Mouse (Mus musculus) B cell, adult 67 days (primary cell): ENCODE data around the gene Wnt10b. TPM values are rescaled to one million over a fixed set of nuclear protein-coding genes. Genes with fewer than 3 reads are reported as not detected.

Experiments used
- total RNA-seq, 2 experiments: library from RNA; stranded (reverse); gene quantifications; 4 replicates each; pipeline ENCODE4 v1.2.4; 2023

Gene Wnt10b
- under 1 TPM; 0.83 to 0.87 TPM for total RNA-seq

DNA sequence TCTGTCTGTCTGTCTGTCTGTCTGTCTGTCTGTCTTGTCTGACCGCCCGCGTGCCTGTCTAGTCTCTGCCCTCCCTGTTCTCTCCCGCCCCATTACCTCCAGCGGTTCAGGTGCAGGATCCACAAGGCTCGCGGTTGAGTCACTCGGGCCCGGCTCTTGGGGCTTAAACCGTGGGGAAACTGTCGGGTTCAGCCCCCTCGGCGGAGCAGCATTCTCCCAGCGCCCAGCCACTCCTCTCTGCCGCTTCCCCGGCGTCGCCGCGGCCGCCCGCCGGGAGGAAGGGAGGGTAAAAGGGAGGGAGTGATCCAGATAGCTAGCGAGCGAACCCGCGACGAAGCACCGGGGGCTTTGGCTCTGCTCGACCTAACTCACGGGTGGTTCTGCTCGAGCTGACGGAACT, at the start of gene Wnt10b:
Gene Wnt10b, minus strand, starts transcription at position 389 of the 400 bp plus-strand sequence.

DNA sequence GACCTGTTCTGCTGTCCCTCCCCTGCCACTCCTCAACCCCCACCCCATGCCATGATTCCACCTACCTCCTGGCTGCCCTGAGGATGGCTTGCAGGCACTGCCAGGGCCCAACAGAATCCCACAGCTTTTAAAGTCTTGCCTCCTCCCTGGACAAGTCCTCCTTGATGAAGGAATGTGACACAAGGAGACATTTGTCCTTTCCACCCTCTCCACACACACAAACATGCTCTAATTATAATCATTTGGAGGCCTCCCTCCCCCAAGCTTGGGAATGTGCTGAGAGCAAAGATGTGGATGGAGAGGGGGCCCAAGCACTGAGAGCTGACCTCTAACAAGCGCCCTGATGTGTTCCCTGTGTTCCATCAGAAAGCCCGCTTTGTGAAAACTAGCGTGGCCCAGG, 31.4 kb upstream of the Wnt10b start, which contains the start of gene Ddn:
Gene Ddn, minus strand, starts transcription at position 101 of the 400 bp plus-strand sequence.

DNA sequence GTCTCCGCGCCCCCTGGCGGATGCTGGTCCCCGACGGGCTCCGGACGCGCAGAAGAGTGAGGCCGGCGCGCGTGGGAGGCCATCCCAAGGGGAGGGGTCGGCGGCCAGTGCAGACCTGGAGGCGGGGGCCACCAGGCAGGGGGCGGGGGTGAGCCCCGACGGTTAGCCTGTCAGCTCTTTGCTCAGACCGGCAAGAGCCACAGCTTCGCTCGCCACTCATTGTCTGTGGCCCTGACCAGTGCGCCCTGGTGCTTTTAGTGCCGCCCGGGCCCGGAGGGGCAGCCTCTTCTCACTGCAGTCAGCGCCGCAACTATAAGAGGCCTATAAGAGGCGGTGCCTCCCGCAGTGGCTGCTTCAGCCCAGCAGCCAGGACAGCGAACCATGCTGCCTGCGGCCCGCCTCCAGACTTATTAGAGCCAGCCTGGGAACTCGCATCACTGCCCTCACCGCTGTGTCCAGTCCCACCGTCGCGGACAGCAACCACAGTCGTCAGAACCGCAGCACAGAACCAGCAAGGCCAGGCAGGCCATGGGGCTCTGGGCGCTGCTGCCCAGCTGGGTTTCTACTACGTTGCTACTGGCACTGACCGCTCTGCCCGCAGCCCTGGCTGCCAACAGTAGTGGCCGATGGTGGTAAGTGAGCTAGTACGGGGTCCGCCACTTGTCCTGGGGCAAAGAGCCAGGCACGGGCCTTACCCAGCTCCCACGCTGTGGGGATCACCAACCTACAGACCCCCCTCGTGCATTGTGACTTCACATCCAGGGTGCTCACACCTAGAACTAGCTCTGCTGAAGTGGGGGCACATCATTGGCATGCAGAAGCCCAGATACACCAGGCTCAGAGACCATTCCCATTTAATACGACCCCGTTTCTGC, 11.9 kb upstream of the Wnt10b start, which contains the start of gene Wnt1:
Gene Wnt1, plus strand, starts transcription at position 197 of the 875 bp plus-strand sequence.

DNA sequence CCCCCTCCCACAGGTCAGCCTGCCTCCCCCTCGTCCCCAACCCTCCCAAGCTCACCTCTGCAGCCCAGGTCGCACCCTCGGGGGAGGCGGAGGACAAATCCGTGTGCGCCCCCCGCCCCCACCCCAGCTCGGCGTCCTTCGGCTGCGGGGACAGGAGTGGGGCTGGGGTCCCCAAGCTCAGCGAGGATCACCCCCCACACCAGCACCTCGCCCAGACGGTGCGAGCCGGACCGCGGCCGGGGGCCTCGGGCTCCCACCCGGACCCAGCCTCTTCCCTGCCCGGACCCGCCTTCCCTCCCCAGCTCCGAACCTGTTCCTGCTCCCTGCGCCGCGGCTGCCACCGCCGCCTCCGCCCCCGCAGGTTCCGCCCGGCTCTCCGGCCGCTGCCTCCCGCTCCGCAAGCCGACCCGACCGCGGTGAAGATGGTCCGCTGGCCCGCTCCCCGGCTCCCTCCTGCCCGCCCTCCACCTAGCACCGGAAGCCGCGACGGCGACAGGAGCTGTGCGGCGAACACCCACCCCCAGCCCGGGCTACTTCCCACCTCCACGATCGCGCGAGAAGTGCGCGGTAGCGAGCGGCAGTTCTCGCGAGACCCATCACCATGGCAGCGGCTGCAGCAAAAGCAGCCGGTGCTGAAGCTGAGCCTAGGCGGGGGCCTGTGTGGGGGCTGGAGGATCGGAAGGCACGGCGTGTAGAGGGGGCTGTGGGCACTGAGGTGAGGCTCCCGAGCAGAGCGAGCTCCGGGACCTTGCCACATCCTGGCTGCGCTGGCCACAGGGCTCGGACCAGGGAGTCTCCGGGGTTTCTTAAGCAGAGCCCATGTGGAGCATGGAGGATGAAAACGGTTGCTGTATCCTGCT, 15.1 kb downstream of the Wnt10b start, which contains the start of gene Arf3:
Gene Arf3, minus strand, starts transcription at position 545 of the 860 bp plus-strand sequence.

DNA sequence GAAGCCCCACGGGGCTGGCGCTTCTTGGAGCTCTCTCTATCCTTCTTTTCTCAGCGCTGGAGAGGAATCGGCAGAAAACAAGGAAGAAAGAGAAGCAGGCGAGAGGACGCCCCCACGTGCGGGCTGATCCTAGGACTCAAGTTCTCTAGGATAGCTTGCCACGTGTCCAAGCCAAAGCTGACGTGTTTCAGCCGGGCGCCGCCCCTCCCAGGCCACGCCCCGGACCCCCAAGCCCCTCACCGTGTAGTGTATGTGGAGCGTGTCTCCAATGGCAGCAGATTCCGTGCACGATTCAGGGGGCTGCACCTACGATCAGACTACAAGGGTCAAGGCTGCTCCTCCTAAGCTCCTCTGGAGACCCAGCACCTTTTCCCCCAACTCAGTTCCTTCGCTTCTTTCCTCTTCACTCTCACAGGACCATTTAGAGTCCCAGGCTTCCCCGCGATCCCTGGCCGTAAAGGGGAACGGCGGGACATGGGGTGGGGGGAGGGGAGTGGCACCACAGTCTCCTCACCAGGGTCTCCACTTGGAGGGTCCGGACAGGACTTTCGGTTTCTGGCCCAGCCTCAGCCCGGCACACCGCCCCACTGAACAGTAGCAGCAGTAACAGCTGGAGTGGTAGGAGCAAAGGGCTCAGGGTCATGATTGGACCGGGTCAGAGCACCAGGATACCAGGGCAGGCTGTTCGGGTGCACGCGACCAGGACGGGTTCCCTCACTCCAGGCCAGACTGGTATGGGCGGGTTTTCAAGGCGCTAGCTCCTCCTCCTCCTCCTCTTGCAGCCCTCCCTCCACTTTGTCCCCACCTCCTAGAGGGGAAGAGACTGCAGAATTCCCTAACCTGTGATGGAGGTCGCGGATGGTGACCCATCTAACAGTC, 50.3 kb downstream of the Wnt10b start, which contains the start of gene Fkbp11:
Gene Fkbp11, minus strand, starts transcription at position 756 of the 879 bp plus-strand sequence.

Other genes with a start within 250 kb of the Wnt10b start
- 10 to 100 TPM; 80.7 to 85.4 TPM for gene Kansl2, start 243.9 kb downstream of the Wnt10b start, total RNA-seq
- 100 to 1,000 TPM; 134 to 143 TPM for gene Ccnt1, start 207.2 kb downstream of the Wnt10b start, total RNA-seq
- gene 4930415O20Rik, start 207.1 kb downstream of the Wnt10b start, total RNA-seq: not detected
- 1 to 10 TPM; 4.3 to 4.5 TPM for gene Adcy6, start 168.1 kb downstream of the Wnt10b start, total RNA-seq
- not detected for gene Cacnb3, start 147.3 kb downstream of the Wnt10b start, total RNA-seq
- 100 to 1,000 TPM; 134 to 152 TPM for gene Ddx23, start 115.3 kb downstream of the Wnt10b start, total RNA-seq
- gene Rnd1, start 100.7 kb downstream of the Wnt10b start, total RNA-seq: not detected
- not detected for gene Ccdc65, start 69.9 kb downstream of the Wnt10b start, total RNA-seq
- gene Fkbp11, start 50.0 kb downstream of the Wnt10b start, total RNA-seq: 10 to 100 TPM; 24.6 to 26.6 TPM
- 10 to 100 TPM; 89.5 to 91.6 TPM for gene Arf3, start 14.9 kb downstream of the Wnt10b start, total RNA-seq
- gene Wnt1, start 11.7 kb upstream of the Wnt10b start, total RNA-seq: not detected
- under 1 TPM; 0.23 to 0.30 TPM for gene Ddn, start 31.3 kb upstream of the Wnt10b start, total RNA-seq
- gene Prkag1, start 53.4 kb upstream of the Wnt10b start, total RNA-seq: 10 to 100 TPM; 76.9 to 79.0 TPM
- gene Kmt2d, start 93.1 kb upstream of the Wnt10b start, total RNA-seq: 100 to 1,000 TPM; 192 to 206 TPM
- gene Rhebl1, start 116.4 kb upstream of the Wnt10b start, total RNA-seq: 10 to 100 TPM; 19.5 to 22.6 TPM
- gene Dhh, start 120.4 kb upstream of the Wnt10b start, total RNA-seq: under 1 TPM in 1 of 2 experiments, not detected in 1; 0.65 TPM
- 100 to 1,000 TPM; 266 to 275 TPM for gene Lmbr1l, start 140.1 kb upstream of the Wnt10b start, total RNA-seq
- gene Tuba1b, start 156.4 kb upstream of the Wnt10b start, total RNA-seq: 100 to 1,000 TPM; 145 to 154 TPM
- gene Gm49450, start 175.4 kb upstream of the Wnt10b start, total RNA-seq: not detected
- 100 to 1,000 TPM in 1 of 2 experiments, 10 to 100 TPM in 1; 83.7 to 117 TPM for gene Tuba1a, start 175.6 kb upstream of the Wnt10b start, total RNA-seq